Mouse (Mus musculus): ENCODE data around the gene St3gal3.
A peak's percentile ranks its signal among the peaks of the same experiment; 100 is the strongest.

Gene St3gal3

DNA sequence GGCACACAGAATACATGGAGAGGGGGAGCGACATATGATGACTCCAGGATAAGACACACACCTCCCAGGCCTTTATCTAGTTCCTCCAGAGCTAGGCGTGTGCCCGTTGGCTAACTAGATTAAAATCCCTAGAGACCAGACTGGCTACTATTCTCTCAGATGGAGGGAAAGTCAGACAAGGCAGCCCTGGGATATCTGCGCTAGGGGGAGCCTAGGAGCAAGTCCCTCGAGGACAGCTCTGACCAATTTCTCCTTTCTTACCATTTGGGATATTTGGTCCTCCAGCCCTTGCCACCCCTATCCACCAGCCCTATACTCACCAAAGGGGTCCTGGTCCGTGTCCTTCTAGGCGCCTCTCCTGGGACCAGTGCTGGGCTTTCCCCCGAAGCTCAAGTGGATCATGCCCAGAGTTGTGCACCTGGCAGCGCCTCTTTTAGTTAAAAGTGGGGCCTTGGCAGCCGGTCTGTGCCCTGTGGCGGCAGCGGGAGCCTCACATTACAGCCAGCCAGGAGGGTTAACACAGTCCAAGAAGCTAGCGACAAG, 205.9 kb downstream of the St3gal3 start:
- peak; percentile 47 for DNase-seq (ENCODE audit: low read depth, low spot score)

DNA sequence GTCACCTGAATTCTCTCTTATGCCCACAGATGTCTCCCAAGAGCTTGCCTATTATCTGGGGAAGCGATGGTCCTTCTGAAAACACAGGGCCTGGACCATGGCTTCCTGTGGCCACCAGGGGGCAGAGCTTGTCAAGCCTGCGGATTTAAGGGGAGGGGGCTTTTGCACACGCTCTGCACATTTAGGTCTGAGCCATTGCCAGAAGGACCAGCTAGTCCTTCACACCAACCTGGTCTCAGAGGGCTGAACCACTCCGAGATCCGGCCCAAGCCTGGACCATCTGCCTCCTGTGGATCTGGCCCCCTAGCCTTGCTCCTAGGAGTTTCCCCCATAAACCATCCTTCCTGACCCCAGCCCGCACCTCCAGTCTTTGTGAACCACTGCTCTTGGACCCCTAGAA, 206.5 kb downstream of the St3gal3 start:
- peak; percentile 75 for DNase-seq (ENCODE audit: low read depth, low spot score)

DNA sequence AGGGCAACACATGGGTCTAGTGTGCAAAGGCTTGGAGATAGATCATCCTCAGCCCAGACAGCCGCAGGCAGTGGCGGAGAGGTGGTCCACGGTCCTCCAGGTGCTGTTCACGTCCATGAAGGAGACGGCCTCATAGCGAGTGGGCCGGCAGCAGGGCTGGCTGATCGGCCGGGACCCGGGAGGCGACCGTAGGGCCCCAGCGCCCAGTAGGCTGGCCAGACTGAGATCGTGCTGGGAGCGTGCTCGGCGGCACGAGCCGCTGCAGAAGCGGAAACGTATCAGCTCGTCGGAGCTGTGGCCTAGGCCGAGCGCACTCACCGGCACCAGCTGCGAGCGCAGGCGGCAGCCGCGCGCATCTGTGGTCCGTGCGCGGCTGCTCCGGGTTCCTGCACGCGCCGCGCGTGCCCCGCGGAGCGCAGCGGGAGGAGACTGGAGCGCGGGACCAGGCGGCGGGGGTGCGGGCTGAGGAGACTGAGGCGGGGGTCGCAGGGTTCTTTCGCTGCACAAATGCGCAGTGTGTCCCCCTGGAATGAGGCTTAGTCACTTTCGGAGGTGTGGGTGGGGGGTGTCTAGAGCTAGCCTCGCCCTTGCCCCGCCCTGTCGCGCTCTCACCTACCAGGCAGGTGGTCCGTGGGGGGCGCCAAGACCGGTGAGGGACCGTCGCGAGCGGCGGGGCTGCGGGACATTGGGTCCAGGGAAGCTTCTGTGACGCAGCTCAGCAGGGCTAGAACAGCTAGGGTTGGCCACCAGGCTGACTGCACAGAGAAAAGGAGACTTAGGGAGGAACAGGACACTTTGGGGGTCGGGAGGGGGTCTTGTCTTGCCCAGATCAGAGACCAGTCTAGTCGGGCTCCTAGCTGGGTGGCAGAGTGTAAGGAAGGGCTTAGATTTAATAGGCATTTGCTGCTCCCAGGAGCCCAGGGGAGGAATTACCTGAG, 207.9 kb downstream of the St3gal3 start:
- DNase-seq (ENCODE audit: low read depth, low spot score): peak; percentile 68

DNA sequence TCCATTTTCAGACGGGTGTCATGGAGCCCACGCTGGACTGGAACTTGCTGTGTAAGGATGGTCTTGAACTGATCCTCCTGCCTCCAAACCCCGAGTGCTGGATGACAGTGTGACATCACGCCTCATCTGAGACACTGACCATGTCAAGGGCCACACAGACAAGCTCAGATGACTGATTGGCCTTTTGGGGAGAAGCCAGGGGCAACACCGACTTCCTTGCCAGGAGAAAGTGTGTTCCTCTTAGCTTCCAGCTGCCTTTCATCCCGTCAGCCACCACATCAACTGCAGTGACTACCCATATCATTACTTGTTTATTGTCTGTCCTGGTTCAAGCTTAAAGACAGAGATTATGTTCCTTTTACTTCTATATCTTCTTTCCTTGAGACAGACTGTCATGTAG, 209.8 kb downstream of the St3gal3 start:
- DNase-seq (ENCODE audit: low read depth, low spot score): no peak

DNA sequence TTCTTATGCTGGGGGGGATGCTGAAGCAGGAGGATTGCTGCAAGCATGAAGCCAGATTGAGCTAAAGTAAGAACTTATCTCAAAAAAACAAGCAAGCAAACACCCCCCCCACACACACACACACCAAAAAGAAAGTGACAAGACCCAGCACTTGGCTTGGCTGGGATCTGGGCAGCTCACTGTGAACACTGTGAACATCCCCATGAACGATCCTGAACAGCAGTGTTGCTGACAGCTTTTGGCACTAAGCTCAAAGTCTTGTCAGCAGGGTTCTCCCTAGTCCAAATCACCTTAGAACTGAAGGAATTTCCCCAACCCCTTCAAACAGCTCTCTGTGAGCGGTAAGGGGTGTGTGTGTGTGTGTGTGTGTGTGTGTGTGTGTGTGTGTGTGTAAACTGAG, 211.3 kb downstream of the St3gal3 start:
- no peak for DNase-seq (ENCODE audit: low read depth, low spot score)

DNA sequence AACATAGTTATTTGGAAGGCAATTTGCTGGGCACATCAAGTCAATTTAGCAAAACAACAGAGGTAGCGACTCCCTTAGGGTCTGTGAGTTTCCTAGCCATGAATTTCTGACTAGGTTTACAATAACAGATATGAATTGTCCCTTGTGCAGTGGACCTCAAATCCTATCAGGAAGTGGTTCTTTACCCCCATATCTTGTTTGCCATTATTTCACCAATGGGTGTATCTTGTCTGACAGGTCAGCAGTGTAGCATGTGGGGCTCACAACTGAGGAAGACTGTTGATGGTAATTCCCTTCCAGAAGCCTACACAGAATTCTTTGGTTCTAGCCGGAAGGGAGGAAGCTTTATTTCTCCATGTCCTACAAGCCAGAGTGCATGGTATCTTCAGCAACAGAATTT, 213.4 kb downstream of the St3gal3 start:
- DNase-seq (ENCODE audit: low read depth, low spot score): no peak

DNA sequence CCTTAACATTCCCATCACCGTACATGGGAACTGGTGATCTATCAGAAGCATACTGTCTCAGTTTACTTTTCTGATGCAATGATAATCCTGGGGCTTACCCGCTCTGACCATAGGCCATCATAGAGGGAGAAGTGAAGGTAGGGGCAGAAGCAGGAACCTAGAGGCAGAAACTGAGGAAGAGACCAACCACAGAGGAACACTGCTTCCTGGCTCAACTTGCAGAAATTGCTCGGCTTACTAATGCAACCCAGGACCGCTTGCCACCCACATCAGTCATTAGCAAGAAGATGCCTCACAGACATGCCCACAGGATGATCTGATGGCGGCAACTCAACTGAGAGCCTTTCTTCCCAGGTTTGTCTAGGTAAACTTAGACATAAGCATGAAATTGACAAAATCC, 216.0 kb downstream of the St3gal3 start:
- DNase-seq (ENCODE audit: low read depth, low spot score): no peak

DNA sequence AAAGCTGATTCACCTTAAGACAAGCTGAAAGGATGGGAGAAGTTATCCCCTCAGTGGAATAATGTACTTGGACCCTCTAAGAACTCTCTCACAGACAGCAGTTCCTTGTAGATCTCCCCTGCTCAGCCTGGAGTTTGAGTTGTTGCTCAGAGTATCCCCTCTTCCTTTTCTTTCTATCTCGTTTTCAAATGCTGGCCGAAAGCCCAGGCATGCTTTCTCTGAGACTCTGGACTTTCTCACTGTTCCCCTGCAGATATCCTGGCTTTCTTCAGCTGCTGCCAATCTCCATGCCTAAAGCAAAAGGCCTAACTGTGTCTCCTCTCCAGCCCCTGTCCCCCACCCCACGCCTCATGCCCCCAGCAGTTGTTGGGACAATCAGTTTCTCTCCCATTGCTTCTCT, 216.5 kb downstream of the St3gal3 start:
- DNase-seq (ENCODE audit: low read depth, low spot score): no peak

DNA sequence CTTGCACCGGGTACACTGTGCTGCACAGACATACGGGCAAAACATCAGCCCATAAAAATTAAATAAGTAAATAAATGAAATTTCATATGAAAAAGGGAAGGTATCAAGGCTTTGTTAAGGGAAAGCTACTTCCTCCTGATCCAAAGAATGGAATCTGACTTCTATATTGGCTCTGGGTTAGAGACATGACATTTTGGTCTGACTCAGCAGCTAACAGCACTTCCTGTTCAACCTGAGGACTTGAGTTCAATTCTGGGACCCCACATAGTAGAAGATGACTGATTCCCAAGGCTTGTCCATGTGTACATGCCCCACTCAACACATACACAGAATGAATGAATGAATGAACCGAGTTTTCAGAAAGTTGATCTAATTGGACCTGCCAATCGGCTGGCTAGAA, 216.9 kb downstream of the St3gal3 start:
- DNase-seq (ENCODE audit: low read depth, low spot score): no peak

DNA sequence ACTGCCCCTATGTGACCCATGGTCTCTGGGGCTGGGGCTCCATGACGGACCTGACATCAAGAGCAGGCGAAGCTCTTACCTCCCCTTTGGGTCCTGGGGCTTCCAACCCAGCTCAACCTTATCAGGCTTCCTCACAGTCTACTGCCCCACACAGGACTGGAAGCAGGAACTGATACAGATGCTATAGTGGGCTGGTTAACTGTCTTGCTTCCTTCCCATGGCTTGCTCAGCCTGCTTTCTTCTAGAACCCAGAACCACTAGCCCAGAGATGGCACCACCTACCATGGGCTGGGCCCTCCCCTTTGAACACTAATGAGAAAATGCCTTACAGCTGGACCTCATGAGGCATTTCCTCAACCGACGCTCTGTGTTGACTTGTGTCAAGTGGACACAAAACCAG, 217.3 kb downstream of the St3gal3 start:
- DNase-seq (ENCODE audit: low read depth, low spot score): no peak

DNA sequence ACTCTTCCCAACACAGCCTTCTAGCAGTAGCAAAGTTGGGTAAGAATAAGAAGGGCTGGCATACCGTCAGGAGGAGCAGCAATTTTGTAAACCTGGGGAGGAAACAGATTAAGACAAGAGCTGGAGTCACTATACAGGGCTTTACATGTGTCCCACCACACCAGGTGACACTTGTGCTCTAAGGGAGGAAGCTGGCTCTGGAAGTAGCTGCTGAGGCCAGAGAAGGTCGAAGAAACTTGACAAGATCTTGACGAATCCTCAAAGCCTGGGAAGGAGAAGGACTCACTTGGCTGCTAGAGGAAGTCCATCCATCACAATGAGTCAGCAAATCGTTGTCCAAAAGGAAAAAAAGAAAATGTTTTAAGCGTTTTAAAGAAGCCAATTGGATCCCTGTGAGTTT, 218.3 kb downstream of the St3gal3 start:
- DNase-seq (ENCODE audit: low read depth, low spot score): no peak

DNA sequence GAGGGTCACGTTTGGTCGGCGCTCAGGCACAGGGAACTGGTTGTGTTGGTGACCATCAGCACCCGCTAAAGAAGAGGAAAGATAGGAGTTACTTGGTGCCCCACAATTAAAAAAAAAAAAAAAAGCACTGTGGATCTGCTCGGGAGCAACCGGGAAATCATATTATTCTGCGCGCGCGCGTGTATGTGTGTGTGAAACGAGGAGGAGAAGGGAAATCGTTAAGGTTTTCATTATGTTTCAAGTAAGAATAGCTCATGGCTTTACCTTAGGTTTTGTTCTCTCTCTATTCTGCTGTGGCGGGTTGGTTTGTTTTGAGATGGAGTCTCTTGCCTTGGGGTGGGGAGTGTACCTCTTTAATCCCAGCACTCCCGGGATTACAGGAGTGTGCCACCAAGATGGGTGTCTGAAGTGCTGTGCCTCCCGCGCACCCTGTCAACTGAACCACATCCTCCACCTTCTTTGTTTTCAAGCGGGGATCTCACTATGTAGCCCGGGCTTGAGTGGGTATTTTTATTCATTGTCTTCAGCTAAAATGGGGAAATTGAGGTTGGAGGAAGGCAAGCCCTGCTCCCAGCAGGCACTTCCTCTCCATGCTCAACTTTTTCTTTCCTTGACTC, 219.1 kb downstream of the St3gal3 start:
- no peak for DNase-seq (ENCODE audit: low read depth, low spot score)

DNA sequence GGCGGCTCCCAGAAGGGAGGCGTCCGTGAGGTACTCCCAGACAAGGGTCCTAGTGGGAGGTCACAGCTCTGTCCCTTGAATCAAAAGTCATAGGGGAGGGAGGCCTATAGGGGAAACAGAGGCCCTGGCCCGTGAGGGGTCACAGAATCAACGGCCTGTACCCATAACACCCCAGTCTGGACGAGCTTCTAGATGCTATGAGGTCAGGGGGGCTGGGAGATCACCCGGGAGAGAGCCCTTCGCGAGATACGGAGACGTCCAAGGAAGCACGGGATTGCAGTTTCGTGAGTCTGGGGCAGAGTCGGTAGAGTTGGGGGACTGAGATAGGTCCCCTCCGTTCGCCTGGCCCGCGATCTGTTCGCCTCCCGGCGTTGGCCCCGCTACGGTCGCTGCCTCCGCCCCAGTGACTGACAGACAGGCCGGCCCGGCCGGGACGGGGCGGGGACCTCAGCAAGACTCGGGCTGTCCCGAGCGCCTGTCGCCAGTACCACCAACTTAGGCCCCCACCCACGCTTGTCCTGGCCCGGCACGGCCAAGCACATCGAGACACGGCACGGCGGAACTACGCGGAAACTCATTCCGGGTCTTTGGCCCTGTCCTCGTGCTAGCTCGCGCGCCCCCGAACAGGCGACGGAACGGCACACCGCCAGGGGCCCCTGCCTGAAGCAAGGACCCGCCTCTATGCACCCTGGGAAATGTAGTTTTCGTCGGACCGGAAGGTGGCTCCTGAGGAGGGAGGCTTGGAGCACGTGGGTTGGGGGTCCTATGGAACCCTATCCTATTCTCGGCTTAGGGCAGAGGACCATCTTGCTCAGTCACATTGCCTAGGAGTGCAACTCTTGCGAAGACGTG, 219.9 kb downstream of the St3gal3 start, which contains the start of gene Ipo13:
TSS of gene Ipo13 (minus strand) at position 409 of the 852 bp plus-strand sequence.
- DNase-seq (ENCODE audit: low read depth, low spot score): peak; percentile 94

DNA sequence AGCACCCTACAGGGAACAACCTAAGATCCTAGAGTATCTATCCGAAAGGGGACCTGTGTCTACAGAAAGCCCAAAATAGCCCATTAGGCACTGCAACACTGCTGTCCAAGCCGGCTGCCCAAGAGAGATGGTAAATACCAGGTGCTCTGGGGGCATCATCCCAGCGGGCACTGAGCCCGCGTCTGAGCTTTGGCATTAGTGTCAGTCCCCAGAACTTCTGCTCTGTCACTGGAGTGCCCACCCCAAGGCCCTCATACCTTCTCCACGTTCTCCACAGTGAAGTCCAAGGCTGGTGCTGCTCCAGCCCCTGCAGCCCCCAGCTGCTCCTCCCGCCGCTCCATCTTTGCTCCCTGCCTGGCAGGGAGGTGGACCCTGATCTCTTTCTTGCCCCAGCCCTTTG, 220.7 kb downstream of the St3gal3 start:
- no peak for DNase-seq (ENCODE audit: low read depth, low spot score)

DNA sequence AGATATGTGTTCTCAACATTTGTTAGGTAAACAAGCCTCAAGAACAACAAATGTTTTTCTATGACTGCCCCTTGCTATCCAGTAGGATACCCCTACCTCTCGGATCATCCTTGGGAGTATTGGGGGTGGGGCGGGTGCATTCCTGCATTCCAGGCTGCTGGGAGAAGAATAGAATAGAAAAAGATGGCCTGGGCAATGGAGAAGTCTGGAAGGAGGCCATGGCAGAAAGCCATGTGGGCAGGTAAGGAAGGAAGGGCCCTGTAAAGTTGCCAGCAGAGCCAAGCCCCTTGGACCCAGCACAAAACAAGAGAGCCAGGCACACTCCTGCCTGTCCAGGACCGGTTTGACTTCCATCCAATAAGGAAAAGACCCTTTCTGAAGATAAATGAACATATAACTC, 221.3 kb downstream of the St3gal3 start:
- peak; percentile 51 for DNase-seq (ENCODE audit: low read depth, low spot score)

DNA sequence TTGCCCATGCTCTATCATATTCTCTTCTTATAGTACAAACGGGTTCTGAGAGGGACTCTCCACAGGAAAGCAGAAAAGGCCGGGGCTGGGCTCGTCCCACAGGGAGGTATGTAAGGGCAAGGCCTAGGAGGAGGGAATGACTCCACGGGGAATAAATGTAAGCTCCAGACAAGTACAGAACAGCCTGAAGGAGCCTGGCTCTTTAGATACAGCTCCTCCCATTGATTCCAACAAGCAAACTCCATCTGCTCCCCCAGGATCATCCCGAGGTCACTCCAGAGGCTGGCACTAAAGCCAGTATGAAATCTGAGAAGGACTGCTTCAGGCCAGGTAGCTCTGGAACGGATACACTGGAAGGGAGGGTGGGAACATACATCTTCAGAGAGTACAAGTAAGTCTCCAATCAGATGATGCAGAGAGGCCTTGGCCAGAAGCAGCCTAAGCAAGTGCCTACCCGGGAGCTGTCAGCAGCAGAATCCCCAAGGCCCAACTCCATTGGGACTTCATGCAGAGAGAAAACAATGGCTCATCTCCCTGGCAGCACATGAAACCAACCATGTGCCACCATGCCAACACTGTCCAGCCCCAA, 221.9 kb downstream of the St3gal3 start:
- DNase-seq (ENCODE audit: low read depth, low spot score): no peak

DNA sequence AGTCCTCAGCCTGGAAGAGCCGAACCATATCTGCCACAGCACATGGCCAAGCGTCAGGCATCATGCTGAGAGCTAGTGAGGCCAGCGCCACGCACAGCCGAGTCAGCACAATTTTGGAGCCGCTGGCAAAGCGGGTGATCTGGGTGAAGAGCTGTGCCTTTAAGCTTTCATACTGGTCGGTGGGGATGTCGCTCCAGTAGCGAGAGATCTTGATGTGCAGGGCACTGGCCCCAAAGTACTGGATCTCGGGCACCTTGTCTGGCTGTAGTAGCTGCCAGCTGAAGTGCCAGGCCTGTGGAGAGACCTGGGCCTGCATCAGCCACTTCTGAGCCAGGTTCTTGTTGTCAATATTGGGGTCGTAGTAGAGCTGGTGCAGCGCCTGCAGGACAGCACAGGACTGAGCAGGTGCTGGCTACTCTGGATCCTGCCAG, 222.6 kb downstream of the St3gal3 start:
- no peak for DNase-seq (ENCODE audit: low read depth, low spot score)

DNA sequence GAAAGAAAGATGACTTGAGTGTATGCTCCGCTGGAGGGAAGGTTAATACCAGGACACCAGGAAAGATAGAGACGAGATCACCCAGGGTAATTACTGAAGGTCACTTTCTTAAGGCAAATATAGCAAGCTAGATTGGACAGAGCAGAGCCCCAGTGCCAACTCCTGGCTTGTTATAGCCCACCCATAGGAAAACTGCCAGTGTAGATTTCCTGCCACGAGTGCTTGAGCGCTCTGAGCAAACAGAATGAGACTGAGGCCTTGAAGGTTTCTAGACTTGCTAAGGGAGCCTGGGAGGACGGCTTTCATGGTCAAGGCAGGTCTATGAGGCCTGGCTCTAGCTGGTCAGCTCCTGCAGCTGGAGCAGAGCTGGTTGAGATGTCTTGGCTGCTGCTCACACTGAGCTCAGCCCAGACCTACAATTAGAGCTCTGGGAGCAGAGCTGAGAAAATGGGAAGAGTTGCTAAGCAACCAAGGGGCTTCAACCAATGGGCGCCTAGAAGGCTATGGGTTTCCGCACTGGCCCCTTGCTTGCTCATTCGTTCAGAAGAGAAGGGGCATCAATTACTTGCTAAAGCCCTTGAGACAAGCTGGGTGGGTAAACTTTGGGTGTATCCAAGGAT, 225.8 kb downstream of the St3gal3 start:
- no peak for DNase-seq (ENCODE audit: low read depth, low spot score)

DNA sequence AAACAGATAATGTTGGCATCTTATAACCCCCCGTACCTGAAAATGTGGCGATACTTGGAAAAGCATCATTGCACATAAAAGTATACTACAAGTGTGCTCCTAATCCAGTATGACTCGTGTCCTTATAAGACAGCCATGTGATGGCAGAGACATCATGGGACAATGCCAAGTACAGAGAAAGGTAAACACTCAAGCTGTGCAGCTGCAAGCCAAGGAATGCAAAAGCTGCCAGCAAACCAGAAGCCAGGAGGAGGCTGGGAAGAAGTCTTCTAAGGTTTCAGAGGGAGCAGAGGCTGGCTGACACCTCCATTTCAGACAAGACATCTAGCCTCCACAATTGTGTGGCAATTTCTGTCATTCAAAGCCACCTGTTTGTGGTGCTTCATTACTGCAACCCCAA, 228.5 kb downstream of the St3gal3 start:
- no peak for DNase-seq (ENCODE audit: low read depth, low spot score)

DNA sequence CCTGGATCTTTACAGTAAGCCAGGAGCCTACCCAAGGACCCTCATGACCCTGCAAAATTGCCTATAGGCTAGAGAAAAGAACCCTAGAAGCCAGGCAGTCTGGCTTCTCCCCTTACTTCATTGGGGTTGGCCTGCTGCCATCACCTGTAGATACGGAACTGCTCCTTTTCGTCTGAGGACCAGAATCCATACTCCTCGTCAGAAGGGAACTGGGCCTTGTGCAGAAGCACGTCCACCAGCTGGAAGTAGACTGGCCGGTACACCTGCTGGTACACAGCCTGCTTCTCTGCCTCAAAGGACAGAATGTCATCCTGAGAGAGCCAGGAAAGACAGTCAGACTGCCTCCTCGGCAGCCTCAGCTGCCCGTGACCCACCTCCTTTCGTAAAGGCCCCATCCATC, 230.0 kb downstream of the St3gal3 start:
- DNase-seq (ENCODE audit: low read depth, low spot score): no peak

DNA sequence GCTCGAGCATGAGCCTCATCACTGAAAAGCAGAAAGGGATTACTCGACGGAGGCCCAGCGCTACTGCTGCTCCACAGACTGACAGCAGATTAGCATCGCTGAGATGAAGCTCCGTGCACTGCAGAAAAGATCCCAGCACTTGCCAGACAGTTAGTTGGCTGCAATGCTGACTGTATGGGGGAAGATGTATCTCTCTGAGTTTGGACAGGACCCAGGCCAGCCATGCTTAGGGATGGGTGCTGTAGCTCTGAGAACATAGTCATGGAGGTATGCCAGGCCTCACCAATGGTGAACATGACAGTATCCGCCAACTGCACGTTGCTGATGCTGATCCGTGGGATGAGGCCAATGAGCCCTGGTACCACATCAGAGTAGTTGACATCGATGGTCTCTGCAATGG, 230.6 kb downstream of the St3gal3 start:
- no peak for DNase-seq (ENCODE audit: low read depth, low spot score)

All from ZHBTc4 (cell line).